Mouse (Mus musculus) brain, adult 2 months (tissue): Measurements from ENCODE around the gene Il2rg.

Experiments
- DNase-seq: peaks from one replicate; pipeline ENCODE4 v3.0.0; 2011; ENCODE audit warnings: low read depth, low spot score

Il2rg gene

GRCm38 (mm10) chrX:101260441-101261325, 7.4 kb downstream of the Il2rg start:
- no peak for DNase-seq

GRCm38 (mm10) chrX:101256603-101257002, 11.5 kb downstream of the Il2rg start:
- DNase-seq: no peak

- DNase-seq: no peak
These were observed 13.3 kb downstream of the Il2rg start for GRCm38 (mm10) chrX:101254740-101255139.

GRCm38 (mm10) chrX:101253952-101254729, 13.9 kb downstream of the Il2rg start, which contains the start of gene Foxo4:
Gene Foxo4, plus strand, starts transcription at chrX:101254528.
- peak; percentile 97 for DNase-seq

- DNase-seq: no peak
These were observed 23.0 kb downstream of the Il2rg start for GRCm38 (mm10) chrX:101245011-101245410.

GRCm38 (mm10) chrX:101222796-101223162, 45.3 kb downstream of the Il2rg start:
- no peak for DNase-seq

GRCm38 (mm10) chrX:101221834-101222795, 45.9 kb downstream of the Il2rg start, which contains the start of gene Snx12:
Gene Snx12, minus strand, starts transcription at chrX:101222563.
- peak; percentile 98 for DNase-seq
